Mouse (Mus musculus) embryonic facial prominence, embryonic 14.5 days (tissue): Measurements from ENCODE around the gene Pigb. TPM values are rescaled to one million over a fixed set of nuclear protein-coding genes. Genes with fewer than 3 reads are reported as not detected.

Experiments
- ATAC-seq: fragments of 200-750 bp; cut with Nextera tagmentation; 2 replicates; pipeline ENCODE4 v1.8.0; 2017; ENCODE audit warnings: low read depth, moderate number of reproducible peaks, moderate TSS enrichment
- DNase-seq: peaks from one replicate; pipeline ENCODE4 v3.0.0-alpha.2; 2015; ENCODE audit warnings: low spot score
- H3K27ac ChIP-seq: fragments of 300-500 bp; sonication (generic); replicated peaks from 2 replicates; pipeline ENCODE4 v1.5.1; 2014; ENCODE audit warnings: low read depth, mild to moderate bottlenecking, low read length, moderate library complexity
- H3K27me3 ChIP-seq: fragments of 300-500 bp; sonication (generic); replicated peaks from 2 replicates; pipeline ENCODE4 v1.6.1; 2014; ENCODE audit warnings: low read length; ENCODE audit not compliant: control insufficient read depth, insufficient read depth
- H3K36me3 ChIP-seq: fragments of 300-500 bp; sonication (generic); 2 replicates; pipeline ENCODE4 v1.6.1; 2014; ENCODE audit warnings: low read length, mixed read lengths; ENCODE audit not compliant: control insufficient read depth, insufficient read depth
- H3K4me1 ChIP-seq: fragments of 300-500 bp; sonication (generic); 2 replicates; pipeline ENCODE4 v1.6.1; 2014; ENCODE audit warnings: antibody characterized with exemption, low read length; ENCODE audit not compliant: control insufficient read depth, insufficient read depth
- H3K4me2 ChIP-seq: fragments of 300-500 bp; sonication (generic); 2 replicates; pipeline ENCODE4 v1.6.1; 2014; ENCODE audit warnings: low read depth, mild to moderate bottlenecking, low read length, moderate library complexity, mixed read lengths
- H3K4me3 ChIP-seq: fragments of 300-500 bp; sonication (generic); 2 replicates; pipeline ENCODE4 v1.5.1; 2014; ENCODE audit warnings: low read depth, mild to moderate bottlenecking, low read length
- H3K9ac ChIP-seq: fragments of 300-500 bp; sonication (generic); 2 replicates; pipeline ENCODE4 v1.6.1; 2014; ENCODE audit warnings: low read depth, mild to moderate bottlenecking, low read length, moderate library complexity, mixed read lengths
- H3K9me3 ChIP-seq: fragments of 300-500 bp; sonication (generic); 2 replicates; pipeline ENCODE4 v1.6.1; 2016; ENCODE audit warnings: low read length; ENCODE audit not compliant: control insufficient read depth
- WGBS: fragments of 180-500 bp; shearing (Covaris S2); extraction: QIAGEN DNeasy Blood & Tissue Kit; methylation state at CpG from one replicate; pipeline ENCODE4 v1.1.7; 2014; 5-methylcytosine and 5-hydroxymethylcytosine counted together
- polyA plus RNA-seq: library from polyadenylated mRNA; unstranded; fragments of >200 nt; fragmentation: Nextera tagmentation; extraction: Ambion mirVana; gene quantifications from 2 replicates; pipeline ENCODE4 v1.2.1, GENCODE M21; 2014

The Pigb gene
- polyA plus RNA-seq = 11.5 and 14.6 TPM in 2 replicates

DNA sequence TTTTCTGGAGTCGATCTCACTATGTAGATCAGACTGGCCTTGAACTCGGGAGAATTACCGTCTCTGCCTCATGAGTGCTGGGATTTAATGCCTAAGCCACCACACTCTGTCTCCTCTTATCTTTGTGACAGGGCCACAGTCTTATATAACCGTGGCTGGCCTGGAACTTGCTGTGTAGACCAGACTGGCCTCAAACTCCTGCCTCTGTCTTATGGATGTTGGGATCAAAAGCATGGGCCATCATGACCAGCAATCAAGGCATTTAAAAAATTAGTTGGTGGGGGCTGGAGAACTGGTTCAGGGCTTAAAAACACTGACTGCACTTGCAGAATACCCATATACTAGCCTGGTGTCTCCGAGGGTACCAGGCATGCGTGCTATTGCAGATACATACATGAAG is at the start of gene Pigb:
Gene Pigb (minus strand): TSS at position 299 of the 400 bp plus-strand sequence.
- DNase-seq (no peak), ATAC-seq (no peak)
- H3K36me3 ChIP-seq = peaks cover 9% of the 10 kb centered on the region; the same call in 1 of the 2 replicates
- H3K4me3 ChIP-seq = peak within 1 kb of the TSS; percentile 87
- WGBS = 28% methylated on average over 6 of the region's 6 CpGs
- peak within 1 kb of the TSS; percentile 85 for H3K27ac ChIP-seq
- H3K9me3 ChIP-seq = no peaks in the 10 kb centered on the region
- peak within 1 kb of the TSS; percentile 85 for H3K9ac ChIP-seq
- no peaks in the 10 kb centered on the region for H3K27me3 ChIP-seq
- peak within 1 kb of the TSS; percentile 91 for H3K4me2 ChIP-seq
- H3K4me1 ChIP-seq = peaks cover 13% of the 10 kb centered on the region

DNA sequence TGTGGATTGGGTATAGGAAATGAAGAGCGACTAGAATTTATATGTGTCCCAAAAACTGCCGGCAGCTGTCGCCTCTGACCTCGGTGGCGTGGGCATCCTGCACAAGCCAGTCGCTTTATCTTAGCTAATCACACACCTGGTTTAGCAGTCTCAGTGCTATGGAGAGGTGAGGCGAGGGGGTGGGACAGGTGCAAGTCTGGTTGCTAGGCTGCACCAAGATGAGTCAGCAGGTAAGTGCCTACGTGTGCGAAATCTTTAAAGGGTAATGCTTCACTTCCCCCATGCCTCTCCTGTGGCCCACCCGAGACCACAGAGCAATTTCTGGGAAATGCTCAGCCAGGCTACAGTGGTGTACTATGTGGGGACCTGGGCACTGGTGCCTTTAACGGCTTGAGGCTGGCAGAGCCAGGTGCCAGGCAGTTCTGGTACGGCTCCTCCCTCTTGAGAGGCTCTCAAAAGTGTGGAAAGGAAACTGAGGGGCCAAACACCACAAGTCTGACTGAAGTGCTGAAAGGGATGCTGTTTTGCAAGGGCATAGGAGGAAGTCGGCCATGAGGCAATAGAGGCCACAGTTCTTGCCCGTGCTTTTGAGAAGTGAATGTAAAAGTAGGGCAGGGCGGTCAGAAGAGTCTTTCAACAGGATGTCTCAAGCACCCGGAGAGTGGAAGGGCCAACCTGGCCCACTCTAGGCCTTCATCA is 49.2 kb upstream of the Pigb start:
- Histone ChIP-seq H3K4me1 (no peaks in the 10 kb centered on the region), H3K9ac (no peak overlapping the region), H3K27ac (no peak overlapping the region), H3K4me3 (no peak overlapping the region), H3K27me3 (no peaks in the 10 kb centered on the region), H3K4me2 (no peak overlapping the region), H3K36me3 (no peaks in the 10 kb centered on the region), H3K9me3 (no peaks in the 10 kb centered on the region)
- no peak for DNase-seq
- WGBS = 71% methylated on average over 16 of the region's 16 CpGs
- no peak for ATAC-seq

DNA sequence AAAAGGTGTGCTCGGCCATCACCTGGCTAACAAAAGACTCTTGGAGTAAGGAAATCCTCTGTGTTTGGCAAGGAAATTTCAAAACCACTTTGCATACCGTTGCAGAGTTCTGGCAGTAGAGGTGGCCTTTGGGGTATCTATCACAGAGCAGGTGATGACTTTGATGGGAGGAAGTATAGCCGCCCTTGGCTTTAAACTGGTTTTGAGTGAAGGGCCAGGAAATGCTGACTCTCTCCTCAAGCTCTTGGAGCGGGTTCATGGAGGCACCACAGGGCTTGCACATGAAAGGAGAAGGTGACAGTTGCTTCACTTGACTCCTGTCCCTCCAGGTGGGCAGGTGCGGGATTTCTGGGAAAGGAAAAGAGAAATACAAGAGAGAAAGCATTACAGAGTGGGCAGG is 47.4 kb upstream of the Pigb start:
- Histone ChIP-seq H3K27me3 (no peaks in the 10 kb centered on the region), H3K9ac (no peak overlapping the region), H3K36me3 (no peaks in the 10 kb centered on the region), H3K4me2 (no peak overlapping the region), H3K4me1 (no peaks in the 10 kb centered on the region), H3K9me3 (no peaks in the 10 kb centered on the region), H3K4me3 (no peak overlapping the region), H3K27ac (no peak overlapping the region)
- WGBS = 75% methylated on average over 5 of the region's 5 CpGs
- DNase-seq (no peak), ATAC-seq (no peak)

- H3K27me3 ChIP-seq = no peaks in the 10 kb centered on the region
- no peaks in the 10 kb centered on the region for H3K4me1 ChIP-seq
- no peaks in the 10 kb centered on the region for H3K9me3 ChIP-seq
- no peak overlapping the region for H3K27ac ChIP-seq
- no peaks in the 10 kb centered on the region for H3K36me3 ChIP-seq
- DNase-seq (no peak), ATAC-seq (no peak)
- 55% methylated on average over 8 of the region's 8 CpGs for WGBS
- no peak overlapping the region for H3K9ac ChIP-seq
- no peak overlapping the region for H3K4me2 ChIP-seq
- no peak overlapping the region for H3K4me3 ChIP-seq
Observed at GRCm38 (mm10) chr9:73087121-73087520, 46.9 kb upstream of the Pigb start.

DNA sequence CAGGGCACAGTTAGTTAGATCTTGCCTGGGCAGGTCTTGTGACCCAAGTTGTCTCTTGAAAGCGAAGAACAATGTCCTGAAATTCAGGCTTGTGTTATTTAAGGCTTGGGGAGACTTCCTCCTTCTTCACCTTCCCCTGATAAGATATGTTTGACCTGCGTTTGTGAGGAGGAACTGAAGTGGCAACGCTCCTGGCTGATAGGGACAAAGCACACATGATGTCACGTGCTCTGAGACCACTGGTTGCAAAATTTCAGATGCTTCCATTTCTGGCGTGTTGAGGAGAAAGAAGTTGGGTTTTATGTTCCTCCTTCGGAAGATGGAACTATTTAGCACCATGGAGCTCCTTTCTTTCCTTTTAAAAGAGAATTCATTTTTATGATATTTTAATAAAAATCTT is 45.7 kb upstream of the Pigb start:
- ATAC-seq (no peak), DNase-seq (no peak)
- no peaks in the 10 kb centered on the region for H3K9me3 ChIP-seq
- no peak overlapping the region for H3K4me2 ChIP-seq
- no peak overlapping the region for H3K4me3 ChIP-seq
- H3K9ac ChIP-seq = no peak overlapping the region
- H3K36me3 ChIP-seq = no peaks in the 10 kb centered on the region
- 80% methylated on average over 6 of the region's 6 CpGs for WGBS
- no peaks in the 10 kb centered on the region for H3K27me3 ChIP-seq
- no peak overlapping the region for H3K27ac ChIP-seq
- H3K4me1 ChIP-seq = no peaks in the 10 kb centered on the region

DNA sequence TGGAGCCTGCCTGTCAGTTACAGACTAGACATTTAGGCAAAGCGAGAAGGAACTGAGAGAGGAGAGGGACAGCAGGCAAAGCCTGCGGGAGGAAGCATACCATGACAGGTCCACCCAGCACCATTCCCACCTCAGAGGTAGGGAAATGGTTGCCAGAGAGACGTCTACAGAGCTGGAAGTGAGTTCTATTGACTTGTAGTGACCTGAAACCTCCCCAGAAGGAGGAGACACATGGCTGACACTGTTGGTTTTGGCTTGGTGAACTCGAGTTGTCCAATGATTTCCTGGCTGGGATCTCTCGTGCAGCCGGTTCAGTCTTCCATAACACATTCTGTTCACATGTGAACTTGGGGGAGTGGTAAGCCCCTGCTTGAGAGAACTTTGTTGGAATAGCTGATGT is 43.8 kb upstream of the Pigb start:
- no peak overlapping the region for H3K4me2 ChIP-seq
- no peak overlapping the region for H3K4me3 ChIP-seq
- H3K9me3 ChIP-seq = no peaks in the 10 kb centered on the region
- H3K9ac ChIP-seq = no peak overlapping the region
- WGBS = 72% methylated on average over 6 of the region's 6 CpGs
- DNase-seq (no peak), ATAC-seq (no peak)
- H3K27ac ChIP-seq = no peak overlapping the region
- no peaks in the 10 kb centered on the region for H3K4me1 ChIP-seq
- H3K27me3 ChIP-seq = no peaks in the 10 kb centered on the region
- H3K36me3 ChIP-seq = no peaks in the 10 kb centered on the region

DNA sequence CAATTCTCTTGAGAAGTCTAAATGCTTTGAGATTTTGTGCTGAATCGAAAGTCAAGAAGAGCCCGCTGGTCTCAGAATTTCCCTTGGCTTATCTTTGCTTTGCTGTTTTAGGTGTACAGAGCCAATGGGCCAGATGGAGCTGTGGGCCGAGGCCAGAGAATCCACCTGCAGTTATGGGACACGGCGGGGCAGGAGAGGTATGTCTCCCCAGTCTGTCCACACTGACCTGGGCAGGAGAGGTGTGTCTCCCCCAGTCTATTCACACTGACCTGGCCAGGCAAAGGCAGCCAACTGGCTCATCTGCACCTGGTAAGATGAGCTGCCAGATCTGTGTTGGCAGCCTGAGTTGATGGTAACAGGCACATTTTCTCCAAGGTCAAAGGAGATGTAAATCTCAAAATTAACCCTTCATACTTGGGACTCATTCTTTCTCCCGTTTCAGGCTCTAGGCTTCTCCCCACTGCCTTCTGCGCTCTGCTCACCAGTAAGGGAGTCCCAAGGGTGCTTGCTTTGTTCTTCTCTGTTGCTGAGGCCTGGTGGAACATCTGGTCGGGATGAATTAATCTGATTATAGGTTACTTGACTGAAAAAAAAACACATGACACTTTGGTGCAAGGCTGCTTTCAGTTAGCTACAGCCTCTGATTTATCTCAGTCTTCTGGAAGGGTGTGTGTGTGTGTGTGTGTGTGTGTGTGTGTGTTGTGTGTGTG is 42.3 kb upstream of the Pigb start:
- Histone ChIP-seq H3K27ac (no peak overlapping the region), H3K9ac (no peak overlapping the region), H3K4me3 (no peak overlapping the region), H3K9me3 (no peaks in the 10 kb centered on the region), H3K27me3 (no peaks in the 10 kb centered on the region), H3K36me3 (no peaks in the 10 kb centered on the region), H3K4me1 (no peaks in the 10 kb centered on the region), H3K4me2 (no peak overlapping the region)
- ATAC-seq (no peak), DNase-seq (peak; percentile 11)
- WGBS = 73% methylated on average over 8 of the region's 8 CpGs

- 0 out of 2 replicates have a peak, but pooled peaks cover 3% of the 10 kb centered on the region for H3K36me3 ChIP-seq
- no peak for DNase-seq
- H3K4me3 ChIP-seq = no peak overlapping the region
- no peaks in the 10 kb centered on the region for H3K4me1 ChIP-seq
- no peak overlapping the region for H3K9ac ChIP-seq
- H3K4me2 ChIP-seq = no peak overlapping the region
- H3K27me3 ChIP-seq = no peaks in the 10 kb centered on the region
- H3K27ac ChIP-seq = no peak overlapping the region
- 47% methylated on average over 7 of the region's 7 CpGs for WGBS
- H3K9me3 ChIP-seq = no peaks in the 10 kb centered on the region
- ATAC-seq = no peak
Observed at GRCm38 (mm10) chr9:73079801-73080325, 39.7 kb upstream of the Pigb start.
